Mouse (Mus musculus): ENCODE measurements around the gene Defa34.
"Not testable (repeated sequence)": the region's sequence is repeated elsewhere in the genome, so short reads cannot be mapped to it uniquely, and the experiment has no call there.

DNA sequence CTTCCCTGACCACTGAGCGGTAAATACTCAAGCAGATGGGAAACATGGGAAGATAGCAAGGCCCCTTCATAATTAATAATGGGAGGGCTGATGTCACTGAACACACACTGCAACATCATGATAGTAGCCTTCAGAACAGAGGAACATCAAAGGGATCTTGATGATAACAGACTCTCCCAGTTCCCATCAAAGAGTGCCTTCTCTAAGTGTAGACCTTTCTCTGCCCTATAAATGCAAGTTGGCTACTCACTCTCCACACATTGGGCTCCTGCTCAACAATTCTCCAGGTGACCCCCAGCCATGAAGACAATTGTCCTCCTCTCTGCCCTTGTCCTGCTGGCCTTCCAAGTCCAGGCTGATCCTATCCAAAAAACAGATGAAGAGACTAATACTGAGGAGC, at the start of gene Defa34:
- TF ChIP-seq RAD21 (IDR thresholded peaks at IDR 0.05; ENCODE audit: low read depth, low read length); CTCF (conservative IDR thresholded peaks at IDR 0.05 in 1 of 2, IDR thresholded peaks at IDR 0.05 in 1 of 2; ENCODE audit: low read depth in 2 of 2, low read length in 2 of 2); EP300 (IDR thresholded peaks at IDR 0.05; ENCODE audit: low read length); NELFE (IDR thresholded peaks at IDR 0.05; ENCODE audit: low read depth, low read length); TCF12 (IDR thresholded peaks at IDR 0.05; ENCODE audit: low read depth, low read length); POLR2A (IDR thresholded peaks at IDR 0.05; ENCODE audit: low read depth, low read length); USF2 (conservative IDR thresholded peaks at IDR 0.05; ENCODE audit: low read depth, low read length); ZKSCAN1 (IDR thresholded peaks at IDR 0.05; ENCODE audit: borderline replicate concordance, low read depth, low read length); CHD1 (IDR thresholded peaks at IDR 0.05; ENCODE audit: low read depth, low read length); BHLHE40 (IDR thresholded peaks at IDR 0.05; ENCODE audit: low read depth, low read length); CHD2 (IDR thresholded peaks at IDR 0.05; ENCODE audit: low read length); ZNF384 (IDR thresholded peaks at IDR 0.05; ENCODE audit: low read depth, low read length); ZMIZ1 (IDR thresholded peaks at IDR 0.05; ENCODE audit: low read depth, low read length); HCFC1 (IDR thresholded peaks at IDR 0.05; ENCODE audit: low read depth, low read length): not testable (repeated sequence)

Data from CH12.LX (cell line).